Mouse (Mus musculus) embryonic facial prominence, embryonic 10.5 days (tissue): Measurements from ENCODE around the gene Nol10. TPM values are rescaled to one million over a fixed set of nuclear protein-coding genes. Genes with fewer than 3 reads are reported as not detected.

Source experiments
- DNase-seq: peaks from one replicate; pipeline ENCODE4 v3.0.0-alpha.2; 2017; ENCODE audit warnings: low spot score
- H3K27ac ChIP-seq: fragments of 300-500 bp; sonication (generic); replicated peaks from 2 replicates; pipeline ENCODE4 v1.5.1; 2016; ENCODE audit warnings: mild to moderate bottlenecking
- H3K27me3 ChIP-seq: fragments of 300-500 bp; sonication (generic); replicated peaks from 2 replicates; pipeline ENCODE4 v1.6.1; 2016; ENCODE audit warnings: low read depth, mild to moderate bottlenecking; ENCODE audit not compliant: poor library complexity, severe bottlenecking
- H3K36me3 ChIP-seq: fragments of 300-500 bp; sonication (generic); replicated peaks from 2 replicates; pipeline ENCODE4 v1.6.1; 2016; ENCODE audit warnings: mild to moderate bottlenecking, moderate library complexity
- H3K4me1 ChIP-seq: fragments of 300-500 bp; sonication (generic); 2 replicates; pipeline ENCODE4 v1.6.1; 2016
- H3K4me3 ChIP-seq: fragments of 300-500 bp; sonication (generic); 2 replicates; pipeline ENCODE4 v1.5.1; 2016; ENCODE audit warnings: mild to moderate bottlenecking, moderate library complexity
- H3K9me3 ChIP-seq: fragments of 300-500 bp; sonication (generic); 2 replicates; pipeline ENCODE4 v1.6.1; 2016; ENCODE audit warnings: mild to moderate bottlenecking
- WGBS: fragments of 180-500 bp; shearing (Covaris S2); methylation state at CpG from one replicate; pipeline ENCODE4 v1.1.7; 2016; 5-methylcytosine and 5-hydroxymethylcytosine counted together
- polyA plus RNA-seq: library from polyadenylated mRNA; unstranded; fragments of >200 nt; fragmentation: Nextera tagmentation; extraction: Ambion mirVana; gene quantifications from 2 replicates; pipeline ENCODE4 v1.2.1, GENCODE M21; 2016

The Nol10 gene
- polyA plus RNA-seq, 1 experiment from 2014 or later: 41.8 TPM

- WGBS: 72% methylated on average over 4 of the region's 4 CpGs
- Histone ChIP-seq H3K27ac (no peak overlapping the region), H3K36me3 (peaks cover 50% of the 10 kb centered on the region), H3K4me3 (no peak overlapping the region), H3K27me3 (no peaks in the 10 kb centered on the region), H3K4me1 (no peaks in the 10 kb centered on the region), H3K9me3 (no peaks in the 10 kb centered on the region)
- DNase-seq: no peak
Observed at GRCm38 (mm10) chr12:17390510-17390909, 42.3 kb downstream of the Nol10 start.

- Histone ChIP-seq H3K27me3 (no peaks in the 10 kb centered on the region), H3K4me3 (no peak overlapping the region), H3K36me3 (peaks cover 42% of the 10 kb centered on the region), H3K27ac (no peak overlapping the region), H3K9me3 (no peaks in the 10 kb centered on the region), H3K4me1 (no peaks in the 10 kb centered on the region)
- DNase-seq: no peak
- WGBS: 79% methylated on average over 13 of the region's 13 CpGs
Observed at GRCm38 (mm10) chr12:17393148-17393547, 44.9 kb downstream of the Nol10 start.

DNA sequence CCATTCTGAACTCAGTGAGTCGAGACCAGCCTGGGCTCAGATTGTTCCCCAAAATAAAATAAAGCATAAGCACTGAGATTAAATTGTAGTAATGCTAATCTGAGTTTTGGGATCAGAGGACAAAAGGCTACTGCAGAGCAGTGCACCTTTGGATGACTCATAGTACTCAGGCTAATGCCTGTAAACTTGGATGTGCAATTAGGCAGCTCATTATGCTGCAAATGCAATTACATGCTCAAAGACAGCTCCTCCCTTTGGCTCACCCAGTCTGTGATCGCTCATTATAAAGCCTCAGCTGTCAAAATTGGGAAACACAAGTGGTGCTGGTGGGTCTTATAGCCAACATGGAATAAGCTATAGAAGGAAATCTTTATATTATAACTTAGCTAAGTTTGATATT lies 48.9 kb downstream of the Nol10 start:
- no peaks in the 10 kb centered on the region for H3K27me3 ChIP-seq
- WGBS: 84% methylated on average over 2 of the region's 2 CpGs
- peaks cover 39% of the 10 kb centered on the region for H3K36me3 ChIP-seq
- no peaks in the 10 kb centered on the region for H3K9me3 ChIP-seq
- no peaks in the 10 kb centered on the region for H3K4me1 ChIP-seq
- no peak for DNase-seq
- no peak overlapping the region for H3K4me3 ChIP-seq
- no peak overlapping the region for H3K27ac ChIP-seq

DNA sequence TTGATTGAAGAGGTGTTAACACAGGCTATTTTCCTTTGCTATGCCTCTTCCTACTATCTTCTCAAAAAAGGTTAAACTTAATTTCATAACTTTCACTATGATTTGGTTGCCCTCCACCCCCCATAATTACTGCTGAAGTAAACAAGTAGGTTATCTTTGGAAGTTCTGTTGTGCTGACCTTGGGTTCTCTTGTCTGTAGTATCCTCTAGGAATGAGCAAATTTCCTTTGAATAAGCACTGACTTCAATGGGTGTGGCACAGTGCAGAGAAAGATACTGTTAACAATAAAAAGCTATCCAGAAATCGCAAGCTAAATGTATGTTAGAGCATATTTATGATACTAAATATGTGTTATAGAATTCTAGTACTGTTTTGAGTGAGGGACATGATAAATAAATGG lies 53.2 kb downstream of the Nol10 start:
- WGBS: 96% methylated on average over 1 of the region's 1 CpGs
- no peaks in the 10 kb centered on the region for H3K4me1 ChIP-seq
- H3K27ac ChIP-seq: no peak overlapping the region
- DNase-seq: no peak
- no peak overlapping the region for H3K4me3 ChIP-seq
- H3K9me3 ChIP-seq: no peaks in the 10 kb centered on the region
- H3K36me3 ChIP-seq: peaks cover 53% of the 10 kb centered on the region
- no peaks in the 10 kb centered on the region for H3K27me3 ChIP-seq

- Histone ChIP-seq H3K4me3 (no peak overlapping the region), H3K9me3 (no peaks in the 10 kb centered on the region), H3K4me1 (no peaks in the 10 kb centered on the region), H3K36me3 (peaks cover 60% of the 10 kb centered on the region), H3K27ac (no peak overlapping the region), H3K27me3 (no peaks in the 10 kb centered on the region)
- no peak for DNase-seq
- WGBS: 93% methylated on average over 3 of the region's 3 CpGs
Observed at GRCm38 (mm10) chr12:17402116-17402515, 53.9 kb downstream of the Nol10 start.

GRCm38 (mm10) chr12:17403998-17404397 lies 55.7 kb downstream of the Nol10 start:
- Histone ChIP-seq H3K4me3 (no peak overlapping the region), H3K27me3 (no peaks in the 10 kb centered on the region), H3K9me3 (no peaks in the 10 kb centered on the region), H3K27ac (no peak overlapping the region), H3K4me1 (no peaks in the 10 kb centered on the region), H3K36me3 (peaks cover 76% of the 10 kb centered on the region)
- WGBS: 93% methylated on average over 4 of the region's 4 CpGs
- DNase-seq: no peak

DNA sequence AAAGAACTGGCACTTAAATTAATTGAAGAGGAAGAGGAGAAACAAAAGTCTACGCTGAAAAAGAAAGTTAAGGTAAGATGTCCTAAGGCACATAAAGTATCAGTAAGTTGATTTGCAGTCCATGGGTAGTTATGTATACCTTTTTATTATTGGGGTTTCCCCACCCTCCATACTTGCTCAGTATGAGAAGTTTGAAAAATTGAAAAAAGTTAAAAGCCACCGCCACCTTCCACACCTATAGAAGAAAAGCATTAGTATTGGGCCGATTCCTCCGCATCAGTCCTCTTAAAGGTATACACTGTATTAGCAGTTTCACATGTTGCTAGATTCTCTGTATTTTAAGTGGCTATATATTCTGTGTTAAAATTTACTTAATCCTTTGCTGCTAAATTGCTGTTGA lies 58.6 kb downstream of the Nol10 start:
- no peaks in the 10 kb centered on the region for H3K4me1 ChIP-seq
- no peaks in the 10 kb centered on the region for H3K27me3 ChIP-seq
- 97% methylated on average over 4 of the region's 4 CpGs for WGBS
- no peak for DNase-seq
- H3K27ac ChIP-seq: no peak overlapping the region
- H3K36me3 ChIP-seq: peaks cover 91% of the 10 kb centered on the region
- no peak overlapping the region for H3K4me3 ChIP-seq
- no peaks in the 10 kb centered on the region for H3K9me3 ChIP-seq

DNA sequence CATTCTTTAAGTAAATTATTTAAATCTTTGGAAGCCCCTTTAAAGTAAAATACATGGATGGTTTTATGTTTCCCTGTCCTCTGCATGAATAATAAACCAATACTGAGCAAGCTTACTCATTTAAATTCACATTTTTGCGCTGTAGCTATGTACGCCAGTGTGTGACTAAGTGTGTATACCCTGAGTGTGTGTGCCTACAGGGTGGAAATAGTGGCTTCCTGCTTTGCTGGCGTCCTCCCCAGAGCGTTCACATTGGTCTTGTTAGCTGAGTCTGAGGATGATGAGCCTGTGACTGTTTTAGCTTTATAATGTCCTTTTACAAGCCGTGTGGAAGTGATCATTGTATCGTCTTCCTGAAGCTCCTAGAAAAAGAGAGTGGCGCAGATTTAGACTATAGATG lies 60.1 kb downstream of the Nol10 start:
- no peak for DNase-seq
- Histone ChIP-seq H3K36me3 (peaks cover 90% of the 10 kb centered on the region), H3K4me3 (no peak overlapping the region), H3K27me3 (no peaks in the 10 kb centered on the region), H3K4me1 (no peaks in the 10 kb centered on the region), H3K9me3 (no peaks in the 10 kb centered on the region), H3K27ac (no peak overlapping the region)
- 92% methylated on average over 7 of the region's 7 CpGs for WGBS

DNA sequence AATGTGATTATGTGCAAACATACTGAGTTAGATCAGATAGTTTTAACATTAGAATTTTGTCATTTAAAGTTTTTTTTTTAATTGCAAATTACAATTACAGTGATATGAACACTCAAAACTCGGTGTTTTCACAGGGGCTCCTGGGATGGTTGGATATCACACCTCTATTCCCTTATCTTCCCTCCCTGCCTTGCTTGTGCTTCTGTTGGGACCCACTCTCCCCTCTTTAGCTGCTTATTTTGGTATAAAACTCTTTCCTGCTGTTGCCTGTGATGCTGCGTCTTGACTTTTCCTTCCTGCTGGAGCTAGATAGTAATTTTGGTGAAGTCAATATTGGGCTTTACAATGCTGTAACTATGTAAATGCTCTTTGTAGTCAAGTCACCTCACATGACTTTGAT lies 63.0 kb downstream of the Nol10 start:
- Histone ChIP-seq H3K9me3 (no peaks in the 10 kb centered on the region), H3K27me3 (no peaks in the 10 kb centered on the region), H3K36me3 (peaks cover 78% of the 10 kb centered on the region), H3K27ac (no peak overlapping the region), H3K4me1 (no peaks in the 10 kb centered on the region), H3K4me3 (no peak overlapping the region)
- no peak for DNase-seq
- WGBS: 91% methylated on average over 2 of the region's 2 CpGs

DNA sequence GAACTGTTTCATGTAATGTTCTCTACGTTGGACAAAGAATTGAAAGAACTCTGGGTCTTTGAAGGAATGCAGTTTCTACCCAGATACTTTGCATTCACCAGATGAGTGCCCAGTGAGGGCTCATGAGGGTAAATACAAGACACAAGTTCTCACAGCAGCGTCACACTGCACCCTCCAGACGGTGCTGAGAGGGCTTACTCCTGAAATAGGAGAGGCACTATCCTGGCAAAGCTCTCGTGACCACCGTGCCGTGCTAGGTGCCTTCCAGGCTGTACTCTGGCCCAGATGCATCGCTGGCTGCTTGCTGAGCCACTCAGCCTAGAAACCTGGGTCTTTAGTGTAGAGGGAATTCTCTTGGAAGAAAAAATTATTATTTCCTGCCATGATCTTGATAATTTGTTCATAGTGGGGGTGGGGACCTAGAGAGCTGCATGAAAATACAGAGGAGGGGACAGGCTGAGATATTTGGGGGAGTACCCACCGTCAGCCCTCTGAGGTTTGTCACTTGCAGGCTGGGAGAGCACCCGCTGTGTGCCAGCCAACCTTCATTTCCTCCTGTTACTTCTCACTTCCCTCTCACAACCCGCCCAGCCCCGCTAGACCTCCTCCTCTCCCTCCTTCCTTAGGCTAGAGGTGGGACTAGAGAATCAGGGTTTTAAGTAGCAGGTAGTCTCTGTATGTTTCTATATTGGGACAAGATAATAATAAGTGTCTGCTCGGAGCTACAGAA lies 63.7 kb downstream of the Nol10 start:
- no peak for DNase-seq
- Histone ChIP-seq H3K4me3 (no peak overlapping the region), H3K4me1 (no peaks in the 10 kb centered on the region), H3K9me3 (no peaks in the 10 kb centered on the region), H3K36me3 (peaks cover 78% of the 10 kb centered on the region), H3K27ac (no peak overlapping the region), H3K27me3 (no peaks in the 10 kb centered on the region)
- 81% methylated on average over 12 of the region's 12 CpGs for WGBS

DNA sequence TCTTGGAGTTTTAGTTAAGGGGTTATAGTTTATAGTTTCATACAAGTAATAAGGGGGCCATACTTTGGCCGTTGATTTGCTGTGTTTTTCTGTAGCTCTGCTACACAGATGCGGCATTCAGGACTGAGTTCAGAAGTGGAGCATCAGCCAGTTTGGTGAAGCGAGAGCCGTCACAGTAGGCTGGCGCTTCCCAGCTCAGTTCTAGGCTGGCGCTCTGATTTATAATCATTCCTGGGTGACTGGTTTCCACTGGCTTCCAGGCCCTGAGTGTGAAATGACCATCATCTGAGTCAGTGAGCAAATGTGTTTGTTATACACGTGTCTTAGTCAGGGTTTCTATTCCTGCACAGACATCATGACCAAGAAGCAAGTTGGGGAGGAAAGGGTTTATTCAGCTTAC lies 66.5 kb downstream of the Nol10 start:
- Histone ChIP-seq H3K36me3 (peaks cover 78% of the 10 kb centered on the region), H3K27ac (no peak overlapping the region), H3K9me3 (no peaks in the 10 kb centered on the region), H3K4me3 (no peak overlapping the region), H3K4me1 (no peaks in the 10 kb centered on the region), H3K27me3 (no peaks in the 10 kb centered on the region)
- WGBS: 94% methylated on average over 7 of the region's 7 CpGs
- no peak for DNase-seq

GRCm38 (mm10) chr12:17420168-17420810 lies 72.0 kb downstream of the Nol10 start:
- Histone ChIP-seq H3K9me3 (no peaks in the 10 kb centered on the region), H3K27me3 (no peaks in the 10 kb centered on the region), H3K36me3 (peaks cover 89% of the 10 kb centered on the region), H3K4me3 (no peak overlapping the region), H3K4me1 (no peaks in the 10 kb centered on the region; the same call in 1 of the 2 replicates), H3K27ac (no peak overlapping the region)
- WGBS: 38% methylated on average over 3 of the region's 3 CpGs
- no peak for DNase-seq
